Mouse (Mus musculus): ENCODE measurements around the gene Slc12a8. TPM values are rescaled to one million over a fixed set of nuclear protein-coding genes. Genes with fewer than 3 reads are reported as not detected.

Slc12a8 gene
- total RNA-seq, 1 experiment, result 3.7 TPM

- Histone ChIP-seq H3K9me3 (ENCODE audit: control insufficient read depth, insufficient read depth, low read depth, low read length) (no peaks in the 10 kb centered on the region), H3K4me3 (ENCODE audit: insufficient read depth in 1 of 2, low read depth in 1 of 2, low read length in 2 of 2, poor library complexity in 1 of 2, severe bottlenecking in 1 of 2) (no peak overlapping the region), H3K9ac (ENCODE audit: insufficient read depth, low read depth, low read length, poor library complexity, severe bottlenecking) (no peak overlapping the region), H3K36me3 (ENCODE audit: control insufficient read depth, insufficient read depth, low read length, poor library complexity, severe bottlenecking) (no peaks in the 10 kb centered on the region), H3K27ac (ENCODE audit: insufficient read depth, low read depth, low read length, poor library complexity, severe bottlenecking) (no peak overlapping the region), H3K4me1 (ENCODE audit: control insufficient read depth in 2 of 2, insufficient read depth in 2 of 2, low read length in 2 of 2, poor library complexity in 1 of 2) (no peaks in the 10 kb centered on the region)
- no peak for DNase-seq (ENCODE audit: low read depth, low spot score)
- TF ChIP-seq CHD2 (IDR thresholded peaks at IDR 0.05; ENCODE audit: low read depth, low read length), result no peak
- TF ChIP-seq HCFC1 (IDR thresholded peaks at IDR 0.05; ENCODE audit: borderline replicate concordance, insufficient read depth, low read length), result no peak
- TF ChIP-seq ZNF384 (IDR thresholded peaks at IDR 0.05; ENCODE audit: low read depth, low read length), result no peak
- TF ChIP-seq MAFK (IDR thresholded peaks at IDR 0.05; ENCODE audit: insufficient read depth, low read depth, low read length), result no peak
- TF ChIP-seq ZC3H11A (IDR thresholded peaks at IDR 0.05; ENCODE audit: borderline replicate concordance, low read depth, low read length), result no peak
- in situ Hi-C loops (cut with MboI; ENCODE audit: low sequenced_read_pairs in 2 of 2, unreplicated experiment in 2 of 2), result no loop called here
Observed at GRCm38 (mm10) chr16:33670340-33670739, 153.2 kb downstream of the Slc12a8 start.

- in situ Hi-C loops (cut with MboI; ENCODE audit: low sequenced_read_pairs in 2 of 2, unreplicated experiment in 2 of 2), result no loop called here
- H3K9ac ChIP-seq (ENCODE audit: insufficient read depth, low read depth, low read length, poor library complexity, severe bottlenecking), result no peak overlapping the region
- TF ChIP-seq ZNF384 (IDR thresholded peaks at IDR 0.05; ENCODE audit: low read depth, low read length), result no peak
- no peak for TF ChIP-seq MAFK (IDR thresholded peaks at IDR 0.05; ENCODE audit: insufficient read depth, low read depth, low read length)
- no peak for TF ChIP-seq HCFC1 (IDR thresholded peaks at IDR 0.05; ENCODE audit: borderline replicate concordance, insufficient read depth, low read length)
- TF ChIP-seq ZC3H11A (IDR thresholded peaks at IDR 0.05; ENCODE audit: borderline replicate concordance, low read depth, low read length), result no peak
- TF ChIP-seq CHD2 (IDR thresholded peaks at IDR 0.05; ENCODE audit: low read depth, low read length), result no peak
- H3K9me3 ChIP-seq (ENCODE audit: control insufficient read depth, insufficient read depth, low read depth, low read length), result no peaks in the 10 kb centered on the region
- no peak overlapping the region for H3K27ac ChIP-seq (ENCODE audit: insufficient read depth, low read depth, low read length, poor library complexity, severe bottlenecking)
- H3K4me3 ChIP-seq (ENCODE audit: insufficient read depth in 1 of 2, low read depth in 1 of 2, low read length in 2 of 2, poor library complexity in 1 of 2, severe bottlenecking in 1 of 2), result no peak overlapping the region
- no peaks in the 10 kb centered on the region for H3K36me3 ChIP-seq (ENCODE audit: control insufficient read depth, insufficient read depth, low read length, poor library complexity, severe bottlenecking)
- DNase-seq (ENCODE audit: low read depth, low spot score), result no peak
- no peaks in the 10 kb centered on the region for H3K4me1 ChIP-seq (ENCODE audit: control insufficient read depth in 2 of 2, insufficient read depth in 2 of 2, low read length in 2 of 2, poor library complexity in 1 of 2)
Observed at GRCm38 (mm10) chr16:33670933-33671332, 153.8 kb downstream of the Slc12a8 start.

GRCm38 (mm10) chr16:33672188-33672587 lies 155.1 kb downstream of the Slc12a8 start:
- in situ Hi-C loops (cut with MboI; ENCODE audit: low sequenced_read_pairs in 2 of 2, unreplicated experiment in 2 of 2), result no loop called here
- Histone ChIP-seq H3K9ac (ENCODE audit: insufficient read depth, low read depth, low read length, poor library complexity, severe bottlenecking) (no peak overlapping the region), H3K9me3 (ENCODE audit: control insufficient read depth, insufficient read depth, low read depth, low read length) (no peaks in the 10 kb centered on the region), H3K4me1 (ENCODE audit: control insufficient read depth in 2 of 2, insufficient read depth in 2 of 2, low read length in 2 of 2, poor library complexity in 1 of 2) (peaks cover 0 to 3% of the 10 kb centered on the region in 2 experiments; a peak in 1 of 4 replicates), H3K27ac (ENCODE audit: insufficient read depth, low read depth, low read length, poor library complexity, severe bottlenecking) (no peak overlapping the region), H3K4me3 (ENCODE audit: insufficient read depth in 1 of 2, low read depth in 1 of 2, low read length in 2 of 2, poor library complexity in 1 of 2, severe bottlenecking in 1 of 2) (no peak overlapping the region), H3K36me3 (ENCODE audit: control insufficient read depth, insufficient read depth, low read length, poor library complexity, severe bottlenecking) (no peaks in the 10 kb centered on the region)
- TF ChIP-seq ZNF384 (IDR thresholded peaks at IDR 0.05; ENCODE audit: low read depth, low read length) (no peak), HCFC1 (IDR thresholded peaks at IDR 0.05; ENCODE audit: borderline replicate concordance, insufficient read depth, low read length) (no peak), ZC3H11A (IDR thresholded peaks at IDR 0.05; ENCODE audit: borderline replicate concordance, low read depth, low read length) (no peak), CHD2 (IDR thresholded peaks at IDR 0.05; ENCODE audit: low read depth, low read length) (no peak), MAFK (IDR thresholded peaks at IDR 0.05; ENCODE audit: insufficient read depth, low read depth, low read length) (no peak)
- DNase-seq (ENCODE audit: low read depth, low spot score), result no peak

GRCm38 (mm10) chr16:33672643-33673042 lies 155.5 kb downstream of the Slc12a8 start:
- H3K27ac ChIP-seq (ENCODE audit: insufficient read depth, low read depth, low read length, poor library complexity, severe bottlenecking), result no peak overlapping the region

GRCm38 (mm10) chr16:33673530-33674109 lies 156.5 kb downstream of the Slc12a8 start:
- Histone ChIP-seq H3K9ac (ENCODE audit: insufficient read depth, low read depth, low read length, poor library complexity, severe bottlenecking) (no peak overlapping the region), H3K36me3 (ENCODE audit: control insufficient read depth, insufficient read depth, low read length, poor library complexity, severe bottlenecking) (no peaks in the 10 kb centered on the region), H3K4me3 (ENCODE audit: insufficient read depth in 1 of 2, low read depth in 1 of 2, low read length in 2 of 2, poor library complexity in 1 of 2, severe bottlenecking in 1 of 2) (no peak overlapping the region), H3K9me3 (ENCODE audit: control insufficient read depth, insufficient read depth, low read depth, low read length) (no peaks in the 10 kb centered on the region), H3K27ac (ENCODE audit: insufficient read depth, low read depth, low read length, poor library complexity, severe bottlenecking) (no peak overlapping the region), H3K4me1 (ENCODE audit: control insufficient read depth in 2 of 2, insufficient read depth in 2 of 2, low read length in 2 of 2, poor library complexity in 1 of 2) (peaks cover 6 to 7% of the 10 kb centered on the region in 2 experiments; a peak in 2 of 4 replicates)
- TF ChIP-seq HCFC1 (IDR thresholded peaks at IDR 0.05; ENCODE audit: borderline replicate concordance, insufficient read depth, low read length), result no peak
- no peak for TF ChIP-seq MAFK (IDR thresholded peaks at IDR 0.05; ENCODE audit: insufficient read depth, low read depth, low read length)
- no peak for TF ChIP-seq ZNF384 (IDR thresholded peaks at IDR 0.05; ENCODE audit: low read depth, low read length)
- no peak for DNase-seq (ENCODE audit: low read depth, low spot score)
- in situ Hi-C loops (cut with MboI; ENCODE audit: low sequenced_read_pairs in 2 of 2, unreplicated experiment in 2 of 2), result no loop called here

More at GRCm38 (mm10) chr16:33672643-33673042, 155.5 kb downstream of the Slc12a8 start:
- no peak for TF ChIP-seq HCFC1 (IDR thresholded peaks at IDR 0.05; ENCODE audit: borderline replicate concordance, insufficient read depth, low read length)
- Histone ChIP-seq H3K9ac (ENCODE audit: insufficient read depth, low read depth, low read length, poor library complexity, severe bottlenecking) (no peak overlapping the region), H3K4me3 (ENCODE audit: insufficient read depth in 1 of 2, low read depth in 1 of 2, low read length in 2 of 2, poor library complexity in 1 of 2, severe bottlenecking in 1 of 2) (no peak overlapping the region), H3K4me1 (ENCODE audit: control insufficient read depth in 2 of 2, insufficient read depth in 2 of 2, low read length in 2 of 2, poor library complexity in 1 of 2) (peaks cover under 1 to 3% of the 10 kb centered on the region in 2 experiments; a peak in 2 of 4 replicates), H3K36me3 (ENCODE audit: control insufficient read depth, insufficient read depth, low read length, poor library complexity, severe bottlenecking) (no peaks in the 10 kb centered on the region), H3K9me3 (ENCODE audit: control insufficient read depth, insufficient read depth, low read depth, low read length) (no peaks in the 10 kb centered on the region)
- no peak for DNase-seq (ENCODE audit: low read depth, low spot score)
- in situ Hi-C loops (cut with MboI; ENCODE audit: low sequenced_read_pairs in 2 of 2, unreplicated experiment in 2 of 2), result no loop called here

All from ES-E14 (cell line).